Mouse (Mus musculus) CH12.LX (cell line): ENCODE results near the gene Ddn. TPM values are rescaled to one million over a fixed set of nuclear protein-coding genes. Genes with fewer than 3 reads are reported as not detected.

ENCODE experiments used
- DNase-seq: peaks from one replicate; pipeline ENCODE4 v3.0.0-alpha.2; 2013; ENCODE audit errors: extremely low read depth
- H3K27ac ChIP-seq: 2 replicates; pipeline ENCODE4 v1.5.1; 2012; ENCODE audit warnings: low read depth, mild to moderate bottlenecking, control low read depth, moderate library complexity; ENCODE audit not compliant: insufficient read depth
- H3K27me3 ChIP-seq: replicated peaks from 2 replicates; pipeline ENCODE3; 2012; ENCODE audit warnings: inconsistent platforms
- H3K36me3 ChIP-seq, 2 experiments: replicated peaks in 1 of 2; 2 replicates each; pipeline versions ENCODE3 to v1.6.1; 2012; ENCODE audit warnings: inconsistent platforms in 1 of 2, low read length in 1 of 2, mild to moderate bottlenecking in 1 of 2, mixed read lengths in 1 of 2, moderate library complexity in 1 of 2; ENCODE audit not compliant: control insufficient read depth in 1 of 2, insufficient read depth in 1 of 2
- H3K4me1 ChIP-seq, 2 experiments: 2 replicates each; pipeline ENCODE4 v1.6.1; 2012; ENCODE audit warnings: inconsistent platforms in 1 of 2, moderate library complexity in 1 of 2; ENCODE audit not compliant: insufficient read depth in 2 of 2, control insufficient read depth in 1 of 2
- H3K4me2 ChIP-seq: 2 replicates; pipeline ENCODE4 v1.6.1; 2012; ENCODE audit warnings: low read depth, mild to moderate bottlenecking, control low read depth; ENCODE audit not compliant: poor library complexity, insufficient read depth, severe bottlenecking
- H3K4me3 ChIP-seq, 3 experiments: fragments of 150-350 bp in 1 of 3; sonication (generic) in 1 of 3; replicated peaks in 1 of 3; 2 replicates each; pipeline versions ENCODE3 to v1.5.1; 2011 to 2012; ENCODE audit warnings: low read depth in 2 of 3, low read length in 2 of 3, mild to moderate bottlenecking in 2 of 3, moderate library complexity in 2 of 3, control low read depth in 1 of 3, improper control_type of control experiment in 1 of 3, inconsistent platforms in 1 of 3, mixed read lengths in 1 of 3; ENCODE audit not compliant: poor library complexity in 1 of 3
- H3K79me2 ChIP-seq: replicated peaks from 2 replicates; pipeline ENCODE4 v1.6.1; 2012; ENCODE audit warnings: mild to moderate bottlenecking, moderate library complexity; ENCODE audit not compliant: control insufficient read depth, poor library complexity, insufficient read depth, severe bottlenecking; ENCODE audit errors: extremely low read depth
- H3K9ac ChIP-seq: 2 replicates; pipeline ENCODE4 v1.6.1; 2012; ENCODE audit warnings: low read depth, mild to moderate bottlenecking, control low read depth, moderate library complexity; ENCODE audit not compliant: insufficient read depth
- H3K9me3 ChIP-seq: replicated peaks from 2 replicates; pipeline ENCODE3; 2012; ENCODE audit warnings: low read length, inconsistent platforms, mixed read lengths
- CHD1 ChIP-seq: IDR thresholded peaks from 2 replicates; pipeline ENCODE4 v1.6.1; 2012; ENCODE audit warnings: low read depth, low read length, improper control_type of control experiment, inconsistent platforms
- CTCF ChIP-seq, 2 experiments: IDR thresholded peaks in 1 of 2; conservative IDR thresholded peaks in 1 of 2; 2 replicates each; pipeline ENCODE4 v1.5.1; 2011 to 2012; ENCODE audit warnings: low read depth in 2 of 2, low read length in 2 of 2, improper control_type of control experiment in 1 of 2, inconsistent platforms in 1 of 2, mild to moderate bottlenecking in 1 of 2, moderate library complexity in 1 of 2
- E2F4 ChIP-seq: IDR thresholded peaks from 2 replicates; pipeline ENCODE4 v1.6.1; 2011; ENCODE audit warnings: low read depth, low read length, improper control_type of control experiment; ENCODE audit not compliant: insufficient replicate concordance
- EP300 ChIP-seq: IDR thresholded peaks from 2 replicates; pipeline ENCODE4 v1.6.1; 2011; ENCODE audit warnings: low read length, improper control_type of control experiment
- ETS1 ChIP-seq: conservative IDR thresholded peaks from 2 replicates; pipeline ENCODE4 v1.6.1; 2012; ENCODE audit warnings: low read depth, mild to moderate bottlenecking, inconsistent platforms, low read length, improper control_type of control experiment, moderate library complexity
- HCFC1 ChIP-seq: IDR thresholded peaks from 2 replicates; pipeline ENCODE4 v1.6.1; 2012; ENCODE audit warnings: low read depth, mild to moderate bottlenecking, inconsistent platforms, low read length, improper control_type of control experiment
- JUN ChIP-seq: IDR thresholded peaks from 2 replicates; pipeline ENCODE4 v1.6.1; 2011; ENCODE audit warnings: low read depth, mild to moderate bottlenecking, low read length, improper control_type of control experiment, moderate library complexity; ENCODE audit not compliant: insufficient read depth
- MAFK ChIP-seq: IDR thresholded peaks from 2 replicates; pipeline ENCODE4 v1.6.1; 2011; ENCODE audit warnings: low read length, improper control_type of control experiment; ENCODE audit not compliant: insufficient replicate concordance
- MEF2A ChIP-seq: IDR thresholded peaks from 2 replicates; pipeline ENCODE4 v1.6.1; 2014; ENCODE audit warnings: low read depth, mild to moderate bottlenecking, inconsistent platforms, low read length, improper control_type of control experiment, borderline replicate concordance
- MXI1 ChIP-seq: IDR thresholded peaks from 2 replicates; pipeline ENCODE4 v1.6.1; 2011; ENCODE audit warnings: mild to moderate bottlenecking, low read depth, low read length, improper control_type of control experiment
- NELFE ChIP-seq: IDR thresholded peaks from 2 replicates; pipeline ENCODE4 v1.6.1; 2011; ENCODE audit warnings: low read depth, low read length, improper control_type of control experiment
- NRF1 ChIP-seq: IDR thresholded peaks from 2 replicates; pipeline ENCODE4 v1.6.1; 2014; ENCODE audit warnings: low read depth, mild to moderate bottlenecking, inconsistent platforms, low read length, improper control_type of control experiment, moderate library complexity
- POLR2A ChIP-seq: IDR thresholded peaks from 2 replicates; pipeline ENCODE4 v1.6.1; 2011; ENCODE audit warnings: low read depth, mild to moderate bottlenecking, improper control_type of control experiment, low read length
- POLR2AphosphoS2 ChIP-seq: IDR thresholded peaks from 2 replicates; pipeline ENCODE4 v1.6.1; 2011; ENCODE audit warnings: low read depth, low read length, improper control_type of control experiment
- RAD21 ChIP-seq: IDR thresholded peaks from 2 replicates; pipeline ENCODE4 v1.6.1; 2011; ENCODE audit warnings: low read depth, mild to moderate bottlenecking, low read length, improper control_type of control experiment, moderate library complexity
- SIN3A ChIP-seq: IDR thresholded peaks from 2 replicates; pipeline ENCODE4 v1.6.1; 2012; ENCODE audit warnings: low read length, improper control_type of control experiment, inconsistent platforms
- SMC3 ChIP-seq: IDR thresholded peaks from 2 replicates; pipeline ENCODE4 v1.6.1; 2011; ENCODE audit warnings: low read depth, low read length, improper control_type of control experiment
- UBTF ChIP-seq: IDR thresholded peaks from 2 replicates; pipeline ENCODE4 v1.6.1; 2012; ENCODE audit warnings: low read depth, mild to moderate bottlenecking, inconsistent platforms, low read length, improper control_type of control experiment, moderate library complexity
- USF2 ChIP-seq: conservative IDR thresholded peaks from 2 replicates; pipeline ENCODE4 v1.6.1; 2011; ENCODE audit warnings: low read depth, low read length, improper control_type of control experiment
- ZC3H11A ChIP-seq: IDR thresholded peaks from 2 replicates; pipeline ENCODE4 v1.6.1; 2012; ENCODE audit warnings: low read depth, mild to moderate bottlenecking, inconsistent platforms, low read length, improper control_type of control experiment
- ZKSCAN1 ChIP-seq: IDR thresholded peaks from 2 replicates; pipeline ENCODE4 v1.6.1; 2012; ENCODE audit warnings: low read depth, inconsistent platforms, low read length, improper control_type of control experiment, borderline replicate concordance
- ZMIZ1 ChIP-seq: IDR thresholded peaks from 2 replicates; pipeline ENCODE4 v1.6.1; 2012; ENCODE audit warnings: low read depth, mild to moderate bottlenecking, inconsistent platforms, low read length, improper control_type of control experiment
- ZNF384 ChIP-seq: IDR thresholded peaks from 2 replicates; pipeline ENCODE4 v1.6.1; 2012; ENCODE audit warnings: low read depth, low read length, improper control_type of control experiment, inconsistent platforms
- dilution Hi-C: fragments of 300-500 bp; cut with MboI; formaldehyde crosslinking; loops from 2 replicates; pipeline ENCODE4 v1.14.3; 2020; ENCODE audit warnings: low sequenced_read_pairs; ENCODE audit not compliant: extremely low pct_unique_long_range_greater_than_20kb, extremely low pct_ligation_motif_present
- in situ Hi-C: fragments of 300-500 bp; cut with MboI; formaldehyde crosslinking; loops from 3 replicates; pipeline ENCODE4 v1.14.3; 2019; ENCODE audit warnings: low sequenced_read_pairs, low pct_ligation_motif_present, low pct_unique_long_range_greater_than_20kb, mixed read lengths
- polyA plus RNA-seq: library from polyadenylated mRNA; unstranded; fragments of >175 nt; gene quantifications from 2 replicates; pipeline ENCODE4 v1.2.1, GENCODE M21; 2012; ENCODE audit warnings: low read depth; ENCODE audit not compliant: insufficient read length
- total RNA-seq, 2 experiments: library from RNA; depleted of rRNA; stranded (reverse); fragments of 300-350 nt in 1 of 2; fragments of >200 nt in 1 of 2; gene quantifications; 2 replicates each; pipeline ENCODE4 v1.2.3; 2012 to 2014

Gene Ddn
- total and polyA plus RNA-seq, 3 experiments: 0.04 TPM; not detected in 2

DNA sequence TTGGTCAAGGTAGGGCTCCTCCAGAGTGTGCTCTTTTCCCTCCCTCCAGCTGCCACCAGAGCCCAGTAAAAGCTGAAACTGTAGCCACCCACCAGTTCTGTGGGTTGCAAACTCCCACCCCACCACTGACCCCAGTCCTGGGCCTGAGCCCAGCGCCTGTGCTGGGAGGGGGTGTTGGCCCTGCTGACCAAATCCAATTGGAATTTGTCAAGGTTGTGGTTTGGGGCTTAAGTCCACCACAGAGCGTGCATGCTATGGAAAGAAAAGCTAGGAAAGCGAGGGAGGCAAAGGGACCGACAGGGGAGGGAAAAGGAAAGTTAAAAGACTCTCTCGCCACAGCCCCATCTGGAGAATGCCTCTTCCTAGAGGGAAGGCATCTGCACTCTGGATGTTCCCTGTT is 41.0 kb downstream of the Ddn start:
- no peak overlapping the region for H3K4me2 ChIP-seq
- no peaks in the 10 kb centered on the region; the same call in 1 of the 2 replicates for H3K79me2 ChIP-seq
- in situ Hi-C loops (no loop called here), dilution Hi-C loops (no loop called here)
- H3K9me3 ChIP-seq: no peaks in the 10 kb centered on the region
- H3K27ac ChIP-seq: no peak overlapping the region
- no peak for DNase-seq
- H3K9ac ChIP-seq: no peak overlapping the region
- no peak overlapping the region for H3K4me3 ChIP-seq
- TF ChIP-seq NRF1: no peak
- no peak for TF ChIP-seq EP300
- TF ChIP-seq ZNF384: no peak
- no peak for TF ChIP-seq POLR2A
- TF ChIP-seq HCFC1: no peak
- TF ChIP-seq ZC3H11A: no peak
- no peak for TF ChIP-seq NELFE
- no peak for TF ChIP-seq POLR2AphosphoS2
- TF ChIP-seq SIN3A: no peak
- no peak for TF ChIP-seq JUN
- TF ChIP-seq MXI1: no peak
- TF ChIP-seq CHD1: no peak
- TF ChIP-seq CTCF (conservative IDR thresholded peaks at IDR 0.05 in 1 of 2, IDR thresholded peaks at IDR 0.05 in 1 of 2; ENCODE audit: low read depth in 2 of 2, low read length in 2 of 2): no peak
- H3K4me1 ChIP-seq: peaks cover 0 to 17% of the 10 kb centered on the region in 2 experiments; a peak in 2 of 4 replicates
- H3K27me3 ChIP-seq: no peaks in the 10 kb centered on the region
- H3K36me3 ChIP-seq: peaks cover 9 to 32% of the 10 kb centered on the region in 2 experiments

GRCm38 (mm10) chr15:98765929-98766328 is 43.4 kb downstream of the Ddn start:
- no peak for DNase-seq
- H3K9ac ChIP-seq: no peak overlapping the region
- TF ChIP-seq E2F4 (no peak), NELFE (no peak), USF2 (no peak), CHD1 (no peak), ZKSCAN1 (no peak), ZMIZ1 (no peak), RAD21 (no peak), MEF2A (no peak), MAFK (no peak), UBTF (no peak), SMC3 (no peak), POLR2AphosphoS2 (no peak), ETS1 (no peak), MXI1 (no peak)
- H3K27ac ChIP-seq: no peak overlapping the region
- in situ Hi-C loops: no loop called here
- H3K36me3 ChIP-seq: peaks cover under 1 to 16% of the 10 kb centered on the region in 2 experiments
- H3K4me2 ChIP-seq: no peak overlapping the region
- H3K79me2 ChIP-seq: peaks cover 19% of the 10 kb centered on the region
- dilution Hi-C loops: no loop called here
- H3K27me3 ChIP-seq: no peaks in the 10 kb centered on the region
- peaks cover 6 to 22% of the 10 kb centered on the region in 2 experiments for H3K4me1 ChIP-seq
- H3K9me3 ChIP-seq: no peaks in the 10 kb centered on the region
- H3K4me3 ChIP-seq: no peak overlapping the region
